ENCODE assay signal across 8 mouse cellular contexts in the genomic region with DNA sequence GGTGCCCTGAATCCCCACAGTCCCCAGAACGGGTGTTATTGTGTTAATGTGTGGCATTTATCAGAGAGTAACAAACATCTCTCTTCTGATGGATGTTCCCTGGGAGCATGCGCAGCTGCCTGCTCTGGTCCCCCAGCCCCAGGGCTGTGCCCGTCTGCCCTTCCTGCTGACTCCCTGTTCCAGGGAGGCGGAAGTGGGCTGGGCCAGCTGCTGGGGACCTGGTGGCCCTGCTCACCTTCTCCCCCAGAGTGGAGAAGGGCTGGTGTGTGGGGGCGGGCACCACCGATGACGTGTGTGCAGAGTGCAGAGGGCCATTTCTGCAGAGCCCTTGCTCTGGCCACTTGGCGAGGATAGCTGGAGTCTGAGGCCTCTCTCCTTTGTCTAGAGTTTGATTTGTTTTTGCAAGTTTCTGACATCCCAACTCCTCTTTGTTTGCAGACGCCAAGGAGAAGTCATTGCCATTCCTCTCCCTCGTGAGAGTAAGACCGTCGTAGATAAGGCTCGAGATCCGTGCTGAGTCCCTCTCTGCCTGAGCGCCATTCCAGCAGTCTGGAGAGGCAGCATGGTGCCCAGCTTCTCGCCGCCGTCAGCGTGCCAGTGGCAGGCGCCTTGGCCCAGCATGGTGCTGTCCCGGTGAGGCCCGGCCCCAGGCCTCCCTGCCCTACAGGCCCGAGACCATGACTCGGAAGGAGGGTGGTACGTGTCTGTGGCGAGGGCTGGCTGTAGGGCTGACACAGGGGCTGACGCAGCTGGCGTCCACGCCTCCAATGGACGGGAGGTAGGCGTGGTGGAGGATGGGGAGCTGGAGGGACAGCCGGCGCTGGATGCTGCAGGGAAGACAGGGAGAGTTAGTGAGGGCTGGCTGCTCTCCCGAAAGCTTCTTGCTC. TPM values are rescaled to one million over a fixed set of nuclear protein-coding genes. Genes with fewer than 3 reads are reported as not detected.
DNase-seq lines count a peak whose midpoint lies in the region; ATAC-seq and TF ChIP-seq lines count a peak whose summit lies in the region.

No protein-coding gene starts in this region.

- H3K27me3 ChIP-seq in spleen, adult 2 months (ENCODE audit: control insufficient read depth, insufficient read depth, low read length), result no peaks in the 10 kb centered on the region
- no peaks in the 10 kb centered on the region for H3K27me3 ChIP-seq in embryonic facial prominence, embryonic 13.5 days
- peaks cover 12% of the 10 kb centered on the region; the same call in 1 of the 2 replicates for H3K27me3 ChIP-seq in heart, embryonic 12.5 days (replicated peaks)

- no peak for DNase-seq in spleen, adult 2 months (ENCODE audit: low read depth in 1 of 2, low spot score in 2 of 2)
- DNase-seq in spleen, adult 18-20 months, result no peak
- peak; percentile 48 to 77 for DNase-seq in kidney, postnatal 25 days
- DNase-seq in lung, postnatal 14 days, result peak; percentile 51
- peak; percentile 57 for DNase-seq in ovary, postnatal 36 days (ENCODE audit: low spot score)
- DNase-seq in T-cell, adult 2 months (ENCODE audit: low spot score), result no peak

- 50% methylated on average over 34 of the region's 34 CpGs for WGBS in spleen, adult 2 months
- 3% methylated on average over 34 of the region's 34 CpGs for WGBS in embryonic facial prominence, embryonic 13.5 days
- 2% methylated on average over 34 of the region's 34 CpGs for WGBS in heart, embryonic 12.5 days

- H3K4me1 ChIP-seq in spleen, adult 2 months (ENCODE audit: control insufficient read depth, insufficient read depth, insufficient read length), result peaks cover 4% of the 10 kb centered on the region
- peaks cover 11% of the 10 kb centered on the region; the same call in 1 of the 2 replicates for H3K4me1 ChIP-seq in embryonic facial prominence, embryonic 13.5 days
- peaks cover 34% of the 10 kb centered on the region for H3K4me1 ChIP-seq in heart, embryonic 12.5 days (replicated peaks)

- H3K4me3 ChIP-seq in spleen, adult 2 months (ENCODE audit: extremely low read depth, insufficient read depth, insufficient read length), result peak overlapping the region; percentile 16; the same call in 1 of the 2 replicates
- H3K4me3 ChIP-seq in embryonic facial prominence, embryonic 13.5 days, result peak overlapping the region; percentile 47
- H3K4me3 ChIP-seq in heart, embryonic 12.5 days, result peak overlapping the region; percentile 46

- peak overlapping the region; percentile 76 for H3K4me2 ChIP-seq in embryonic facial prominence, embryonic 13.5 days
- peak overlapping the region; percentile 78 for H3K4me2 ChIP-seq in heart, embryonic 12.5 days

- H3K9ac ChIP-seq in embryonic facial prominence, embryonic 13.5 days, result peak overlapping the region; percentile 74
- peak overlapping the region; percentile 78 for H3K9ac ChIP-seq in heart, embryonic 12.5 days

- H3K27ac ChIP-seq in spleen, adult 2 months (ENCODE audit: insufficient read depth, low read length), result no peak overlapping the region
- H3K27ac ChIP-seq in embryonic facial prominence, embryonic 13.5 days, result peak overlapping the region; percentile 82
- H3K27ac ChIP-seq in heart, embryonic 12.5 days (ENCODE audit: poor library complexity, severe bottlenecking), result peak overlapping the region; percentile 69

- no peaks in the 10 kb centered on the region for H3K36me3 ChIP-seq in spleen, adult 2 months (ENCODE audit: control insufficient read depth, insufficient read depth, low read length)
- H3K36me3 ChIP-seq in embryonic facial prominence, embryonic 13.5 days, result no peaks in the 10 kb centered on the region
- no peaks in the 10 kb centered on the region for H3K36me3 ChIP-seq in heart, embryonic 12.5 days

- ATAC-seq in embryonic facial prominence, embryonic 13.5 days (ENCODE audit: insufficient number of reproducible peaks, insufficient read depth, low FRiP score, low TSS enrichment, low read depth), result peak; percentile 81
- peak; percentile 86 for ATAC-seq in heart, embryonic 12.5 days (ENCODE audit: insufficient number of reproducible peaks, low FRiP score)

- no peak for TF ChIP-seq CTCF in spleen, adult 2 months (IDR thresholded peaks at IDR 0.05; ENCODE audit: extremely low read depth, insufficient read depth, insufficient read length, insufficient replicate concordance)

- no peaks in the 10 kb centered on the region for H3K9me3 ChIP-seq in embryonic facial prominence, embryonic 13.5 days
- H3K9me3 ChIP-seq in heart, embryonic 12.5 days (replicated peaks), result no peaks in the 10 kb centered on the region

- TF ChIP-seq POLR2A in spleen, adult 2 months (IDR thresholded peaks at IDR 0.05; ENCODE audit: low read depth, low read length), result no peak

RNA-seq across cellular contexts. Expression of a gene that starts 14.4 kb away (rescaled TPM):
- polyA plus RNA-seq in spleen, adult 2 months (2012; rRNA removed), result 1.0 and 1.6 TPM in 2 replicates
- polyA plus RNA-seq in embryonic facial prominence, embryonic 13.5 days (2015; fragmentation: Nextera tagmentation; extraction: Ambion mirVana), result 2.0 and 2.8 TPM in 2 replicates
- 0.42 and 0.51 TPM in 2 replicates for polyA plus RNA-seq in heart, embryonic 12.5 days (2016; fragmentation: Nextera tagmentation; extraction: Ambion mirVana)

Comparison
In these comparisons a context has a peak if more than half of its experiments do, and no peak if none do; other contexts are left out.
1. DNase-seq: peak in kidney, postnatal 25 days (2 of 2), lung, postnatal 14 days (single experiment) and ovary, postnatal 36 days (single experiment); none in spleen, adult 2 months (0 of 2), spleen, adult 18-20 months (0 of 2) and T-cell, adult 2 months (single experiment).
2. Peak in every context shown above with its lines, with median percentiles within 50 percentile points of each other: H3K4me3 ChIP-seq.